Mouse (Mus musculus): ENCODE measurements around the gene Klf9.
A peak's percentile ranks its signal among the peaks of the same experiment; 100 is the strongest.

DNA sequence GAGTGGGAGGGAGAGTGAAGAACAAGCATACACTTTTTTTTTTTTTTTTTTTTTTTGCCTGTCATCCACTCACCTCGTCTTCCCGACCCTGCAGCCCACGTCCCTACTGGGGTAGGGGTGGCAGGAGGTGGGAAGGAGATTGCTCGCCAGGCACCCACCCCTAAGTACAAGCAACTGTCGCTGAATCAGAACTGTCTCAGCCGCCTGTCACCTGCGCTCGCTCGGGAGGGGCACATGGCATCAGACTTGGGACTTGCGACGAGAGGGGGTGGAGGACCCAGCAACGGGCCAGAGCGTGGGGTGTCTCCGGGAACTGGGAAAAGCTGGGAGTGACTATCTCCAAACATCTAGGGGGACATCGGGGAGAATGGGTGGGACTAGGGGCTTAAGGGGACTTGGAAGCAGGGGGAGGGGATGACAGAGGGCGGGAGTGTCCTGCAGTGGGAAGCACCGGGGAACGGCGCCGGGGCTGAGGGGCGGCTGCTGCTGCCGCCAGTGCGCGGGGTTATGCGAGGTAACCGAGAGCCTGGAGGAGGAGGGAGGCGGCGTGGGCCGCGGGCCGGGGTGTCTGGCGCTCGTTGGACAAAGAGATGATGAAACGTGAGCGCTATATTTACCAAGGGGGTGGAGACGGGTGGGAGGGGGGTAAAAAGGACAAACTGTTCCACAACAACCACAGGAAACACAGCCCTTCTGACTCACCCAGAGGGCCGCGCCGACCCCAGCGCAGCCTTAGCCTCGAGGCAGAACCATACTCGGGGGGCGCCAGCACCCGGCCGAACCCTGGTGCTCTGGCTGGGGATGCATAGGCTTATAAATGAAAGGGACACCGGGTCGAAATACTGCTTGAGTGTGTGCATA is 6.4 kb upstream of the Klf9 start:
- TF ChIP-seq CTCF (IDR thresholded peaks at IDR 0.05; ENCODE audit: low read depth), result no peak
- TF ChIP-seq EP300 (IDR thresholded peaks at IDR 0.05; ENCODE audit: low read depth), result peak; percentile 97

Data from heart, postnatal 0 days (tissue).